Mouse (Mus musculus) hindbrain, embryonic 12.5 days (tissue): ENCODE results near the gene Sdk1. TPM values are rescaled to one million over a fixed set of nuclear protein-coding genes. Genes with fewer than 3 reads are reported as not detected.
A peak's percentile ranks its signal among the peaks of the same experiment; 100 is the strongest.

ENCODE experiments used
- ATAC-seq: fragments of 200-750 bp; cut with Nextera tagmentation; 2 replicates; pipeline ENCODE4 v1.8.0; 2017; ENCODE audit warnings: moderate TSS enrichment; ENCODE audit not compliant: low FRiP score
- H3K27ac ChIP-seq: fragments of 300-500 bp; sonication (generic); 2 replicates; pipeline ENCODE4 v1.5.1; 2016; ENCODE audit warnings: mild to moderate bottlenecking
- H3K27me3 ChIP-seq: fragments of 300-500 bp; sonication (generic); 2 replicates; pipeline ENCODE4 v1.6.1; 2016; ENCODE audit warnings: mild to moderate bottlenecking
- H3K36me3 ChIP-seq: fragments of 300-500 bp; sonication (generic); 2 replicates; pipeline ENCODE4 v1.6.1; 2016; ENCODE audit warnings: mild to moderate bottlenecking
- H3K4me1 ChIP-seq: fragments of 300-500 bp; sonication (generic); 2 replicates; pipeline ENCODE4 v1.6.1; 2016
- H3K4me2 ChIP-seq: fragments of 300-500 bp; sonication (generic); replicated peaks from 2 replicates; pipeline ENCODE4 v1.6.1; 2016; ENCODE audit warnings: mild to moderate bottlenecking
- H3K4me3 ChIP-seq: fragments of 300-500 bp; sonication (generic); 2 replicates; pipeline ENCODE4 v1.5.1; 2016; ENCODE audit warnings: mild to moderate bottlenecking
- H3K9ac ChIP-seq: fragments of 300-500 bp; sonication (generic); 2 replicates; pipeline ENCODE4 v1.6.1; 2016; ENCODE audit warnings: mild to moderate bottlenecking, moderate library complexity
- H3K9me3 ChIP-seq: fragments of 300-500 bp; sonication (generic); replicated peaks from 2 replicates; pipeline ENCODE4 v1.6.1; 2016; ENCODE audit warnings: mild to moderate bottlenecking
- WGBS: fragments of 180-500 bp; shearing (Covaris S2); methylation state at CpG from one replicate; pipeline ENCODE4 v1.1.7; 2016; 5-methylcytosine and 5-hydroxymethylcytosine counted together
- polyA plus RNA-seq: library from polyadenylated mRNA; unstranded; fragments of >200 nt; fragmentation: Nextera tagmentation; extraction: Ambion mirVana; gene quantifications from 2 replicates; pipeline ENCODE4 v1.2.1, GENCODE M21; 2016

The Sdk1 gene
- polyA plus RNA-seq, 1 experiment from 2014 or later: 3.5 TPM

GRCm38 (mm10) chr5:141889766-141890165, 648.5 kb downstream of the Sdk1 start:
- Histone ChIP-seq H3K27ac (no peak overlapping the region), H3K4me1 (peaks cover 14% of the 10 kb centered on the region), H3K27me3 (no peaks in the 10 kb centered on the region), H3K4me2 (0 out of 2 replicates have a peak overlapping the region, but pooled peaks have one; percentile 9), H3K4me3 (no peak overlapping the region), H3K9ac (no peak overlapping the region), H3K36me3 (no peaks in the 10 kb centered on the region), H3K9me3 (no peaks in the 10 kb centered on the region)
- no peak for ATAC-seq
- 52% methylated on average over 9 of the region's 9 CpGs for WGBS

- no peak overlapping the region for H3K4me3 ChIP-seq
- no peak for ATAC-seq
- no peaks in the 10 kb centered on the region for H3K27me3 ChIP-seq
- no peak overlapping the region for H3K4me2 ChIP-seq
- no peaks in the 10 kb centered on the region for H3K36me3 ChIP-seq
- WGBS: 91% methylated on average over 8 of the region's 8 CpGs
- no peaks in the 10 kb centered on the region for H3K4me1 ChIP-seq
- H3K9me3 ChIP-seq: no peaks in the 10 kb centered on the region
- no peak overlapping the region for H3K27ac ChIP-seq
- no peak overlapping the region for H3K9ac ChIP-seq
These were observed 655.1 kb downstream of the Sdk1 start for GRCm38 (mm10) chr5:141896402-141896801.

GRCm38 (mm10) chr5:141897481-141897880, 656.2 kb downstream of the Sdk1 start:
- Histone ChIP-seq H3K36me3 (no peaks in the 10 kb centered on the region), H3K27me3 (no peaks in the 10 kb centered on the region), H3K9me3 (no peaks in the 10 kb centered on the region), H3K4me3 (no peak overlapping the region), H3K9ac (no peak overlapping the region), H3K27ac (no peak overlapping the region), H3K4me2 (no peak overlapping the region), H3K4me1 (peaks cover under 1% of the 10 kb centered on the region; the same call in 1 of the 2 replicates)
- ATAC-seq: no peak
- WGBS: 59% methylated on average over 2 of the region's 2 CpGs

GRCm38 (mm10) chr5:141899751-141900150, 658.5 kb downstream of the Sdk1 start:
- WGBS: 90% methylated on average over 7 of the region's 7 CpGs
- no peak overlapping the region for H3K4me3 ChIP-seq
- H3K36me3 ChIP-seq: no peaks in the 10 kb centered on the region
- no peaks in the 10 kb centered on the region for H3K9me3 ChIP-seq
- no peaks in the 10 kb centered on the region for H3K27me3 ChIP-seq
- H3K4me2 ChIP-seq: no peak overlapping the region
- H3K27ac ChIP-seq: no peak overlapping the region
- ATAC-seq: no peak
- no peak overlapping the region for H3K9ac ChIP-seq
- H3K4me1 ChIP-seq: peaks cover 4% of the 10 kb centered on the region; the same call in 1 of the 2 replicates

- H3K36me3 ChIP-seq: no peaks in the 10 kb centered on the region
- no peak overlapping the region for H3K27ac ChIP-seq
- no peak overlapping the region for H3K9ac ChIP-seq
- H3K4me3 ChIP-seq: no peak overlapping the region
- no peaks in the 10 kb centered on the region for H3K9me3 ChIP-seq
- no peak overlapping the region for H3K4me2 ChIP-seq
- 74% methylated on average over 16 of the region's 16 CpGs for WGBS
- H3K4me1 ChIP-seq: peaks cover 4% of the 10 kb centered on the region; the same call in 1 of the 2 replicates
- H3K27me3 ChIP-seq: no peaks in the 10 kb centered on the region
- no peak for ATAC-seq
These were observed 661.4 kb downstream of the Sdk1 start for GRCm38 (mm10) chr5:141902544-141903250.

- 79% methylated on average over 3 of the region's 3 CpGs for WGBS
- no peak overlapping the region for H3K9ac ChIP-seq
- no peaks in the 10 kb centered on the region for H3K27me3 ChIP-seq
- no peaks in the 10 kb centered on the region for H3K4me1 ChIP-seq
- no peaks in the 10 kb centered on the region for H3K9me3 ChIP-seq
- no peak overlapping the region for H3K4me3 ChIP-seq
- no peak overlapping the region for H3K4me2 ChIP-seq
- no peak overlapping the region for H3K27ac ChIP-seq
- no peak for ATAC-seq
- H3K36me3 ChIP-seq: no peaks in the 10 kb centered on the region
These were observed 669.2 kb downstream of the Sdk1 start for GRCm38 (mm10) chr5:141910444-141910843.

- Histone ChIP-seq H3K36me3 (no peaks in the 10 kb centered on the region), H3K4me1 (no peaks in the 10 kb centered on the region), H3K4me2 (no peak overlapping the region), H3K27me3 (no peaks in the 10 kb centered on the region), H3K27ac (no peak overlapping the region), H3K9ac (no peak overlapping the region), H3K9me3 (no peaks in the 10 kb centered on the region), H3K4me3 (no peak overlapping the region)
- WGBS: 66% methylated on average over 8 of the region's 8 CpGs
- ATAC-seq: no peak
These were observed 669.6 kb downstream of the Sdk1 start for GRCm38 (mm10) chr5:141910886-141911285.

GRCm38 (mm10) chr5:141912881-141913280, 671.6 kb downstream of the Sdk1 start:
- 76% methylated on average over 7 of the region's 7 CpGs for WGBS
- Histone ChIP-seq H3K27ac (no peak overlapping the region), H3K4me1 (peaks cover 3% of the 10 kb centered on the region; the same call in 1 of the 2 replicates), H3K4me2 (no peak overlapping the region), H3K4me3 (no peak overlapping the region), H3K9ac (no peak overlapping the region), H3K27me3 (no peaks in the 10 kb centered on the region), H3K36me3 (no peaks in the 10 kb centered on the region), H3K9me3 (no peaks in the 10 kb centered on the region)
- ATAC-seq: no peak

- no peak for ATAC-seq
- Histone ChIP-seq H3K4me3 (no peak overlapping the region), H3K36me3 (no peaks in the 10 kb centered on the region), H3K27me3 (no peaks in the 10 kb centered on the region), H3K4me1 (peaks cover 3% of the 10 kb centered on the region; the same call in 1 of the 2 replicates), H3K9me3 (no peaks in the 10 kb centered on the region), H3K9ac (no peak overlapping the region), H3K27ac (no peak overlapping the region), H3K4me2 (no peak overlapping the region)
- 27% methylated on average over 2 of the region's 2 CpGs for WGBS
These were observed 675.7 kb downstream of the Sdk1 start for GRCm38 (mm10) chr5:141916954-141917353.

GRCm38 (mm10) chr5:141939000-141939399, 697.7 kb downstream of the Sdk1 start:
- Histone ChIP-seq H3K4me1 (no peaks in the 10 kb centered on the region), H3K9ac (no peak overlapping the region), H3K4me3 (no peak overlapping the region), H3K36me3 (no peaks in the 10 kb centered on the region), H3K9me3 (no peaks in the 10 kb centered on the region), H3K27me3 (no peaks in the 10 kb centered on the region), H3K27ac (no peak overlapping the region), H3K4me2 (no peak overlapping the region)
- ATAC-seq: no peak
- 76% methylated on average over 9 of the region's 9 CpGs for WGBS

- WGBS: 80% methylated on average over 8 of the region's 8 CpGs
- Histone ChIP-seq H3K4me2 (no peak overlapping the region), H3K9me3 (no peaks in the 10 kb centered on the region), H3K9ac (no peak overlapping the region), H3K36me3 (no peaks in the 10 kb centered on the region), H3K27me3 (no peaks in the 10 kb centered on the region), H3K4me3 (no peak overlapping the region), H3K4me1 (no peaks in the 10 kb centered on the region), H3K27ac (no peak overlapping the region)
- ATAC-seq: no peak
These were observed 699.3 kb downstream of the Sdk1 start for GRCm38 (mm10) chr5:141940636-141941035.

GRCm38 (mm10) chr5:141950791-141951190, 709.5 kb downstream of the Sdk1 start:
- 72% methylated on average over 11 of the region's 11 CpGs for WGBS
- Histone ChIP-seq H3K4me3 (no peak overlapping the region), H3K4me2 (no peak overlapping the region), H3K9ac (no peak overlapping the region), H3K9me3 (no peaks in the 10 kb centered on the region), H3K4me1 (0 out of 2 replicates have a peak, but pooled peaks cover 1% of the 10 kb centered on the region), H3K36me3 (no peaks in the 10 kb centered on the region), H3K27ac (no peak overlapping the region), H3K27me3 (no peaks in the 10 kb centered on the region)
- ATAC-seq: no peak

- H3K27me3 ChIP-seq: no peaks in the 10 kb centered on the region
- WGBS: 91% methylated on average over 2 of the region's 2 CpGs
- no peak overlapping the region for H3K4me3 ChIP-seq
- H3K4me1 ChIP-seq: 0 out of 2 replicates have a peak, but pooled peaks cover 2% of the 10 kb centered on the region
- H3K4me2 ChIP-seq: no peak overlapping the region
- H3K27ac ChIP-seq: no peak overlapping the region
- no peak overlapping the region for H3K9ac ChIP-seq
- H3K9me3 ChIP-seq: no peaks in the 10 kb centered on the region
- ATAC-seq: no peak
- no peaks in the 10 kb centered on the region for H3K36me3 ChIP-seq
These were observed 711.0 kb downstream of the Sdk1 start for GRCm38 (mm10) chr5:141952270-141952669.
